Mouse (Mus musculus) ovary, adult 18-20 months (tissue): ENCODE data around the gene Cmtr2.
A peak's percentile ranks its signal among the peaks of the same experiment; 100 is the strongest.

Source experiments
- DNase-seq: peaks from one replicate; pipeline ENCODE4 v3.0.0; 2022; ENCODE audit warnings: low spot score, mixed read lengths

The Cmtr2 gene

GRCm38 (mm10) chr8:110265796-110266305, 50.4 kb downstream of the Cmtr2 start:
- DNase-seq: no peak

DNA sequence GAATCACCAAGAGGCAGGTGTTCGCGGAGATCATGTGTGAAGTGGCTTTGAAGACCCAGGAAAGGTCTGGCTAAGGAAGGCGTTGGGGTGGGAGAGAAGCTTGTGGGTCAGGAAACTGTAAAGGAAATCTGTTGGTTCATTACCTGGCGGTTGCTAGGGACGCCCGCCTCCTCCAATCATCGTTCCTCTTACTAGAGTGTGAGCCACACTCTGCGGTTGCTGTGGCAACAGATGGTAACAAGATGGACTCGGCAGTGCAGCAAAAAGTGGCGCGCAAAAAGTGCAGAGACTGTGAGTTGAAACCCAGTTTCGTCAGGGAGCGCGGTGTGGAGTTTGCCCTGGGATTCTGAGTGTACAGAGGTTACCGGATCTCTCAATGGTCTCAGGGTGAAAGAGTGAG, 51.3 kb downstream of the Cmtr2 start, which contains the start of gene Hydin:
TSS of gene Hydin (plus strand) at position 237 of the 400 bp plus-strand sequence.
- peak; percentile 30 for DNase-seq

GRCm38 (mm10) chr8:110267268-110267667, 51.8 kb downstream of the Cmtr2 start:
- DNase-seq: no peak

GRCm38 (mm10) chr8:110270659-110271058, 55.2 kb downstream of the Cmtr2 start:
- DNase-seq: no peak

DNA sequence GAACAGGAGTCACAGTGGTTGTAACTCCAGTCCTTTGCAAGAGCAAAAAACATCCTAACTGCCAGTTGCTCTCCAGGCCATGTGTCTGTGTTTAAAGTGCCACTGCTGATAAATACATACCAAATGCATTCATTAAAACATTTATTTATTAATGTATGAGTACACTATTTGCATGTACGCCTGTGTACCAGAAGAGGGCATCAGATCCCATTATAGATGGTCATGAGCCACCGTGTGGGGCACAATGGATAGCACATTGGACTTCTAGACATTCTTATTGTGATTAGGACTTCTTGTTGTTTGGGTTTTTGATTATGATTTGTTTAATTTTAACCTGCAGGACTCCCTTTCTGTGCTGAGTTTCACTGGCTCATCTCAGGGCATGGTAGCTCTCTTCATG, 57.9 kb downstream of the Cmtr2 start:
- DNase-seq: no peak
